In genomic region chr1:171796185-171796584, GRCm38 (mm10) we compare ENCODE assay signal across 23 mouse cellular contexts. TPM values are rescaled to one million over a fixed set of nuclear protein-coding genes. Genes with fewer than 3 reads are reported as not detected.
"Had no signal": no experiment of that assay in that cellular context is flagged by ENCODE, and none has a peak within 500 bp of the region (broad histone marks: within the 10 kb centered on the region; RNA-seq: fewer than 3 reads in every experiment).

No protein-coding gene starts in this region.

- H3K9me3 ChIP-seq: megakaryocyte, embryonic 14.5 days; midbrain, embryonic 12.5 days; midbrain, embryonic 15.5 days; neural tube, embryonic 12.5 days; neural tube, embryonic 15.5 days; stomach, embryonic 15.5 days had no signal

- DNase-seq: kidney, adult 2 months; kidney, postnatal 25 days; layer of hippocampus, postnatal 36 days; liver, postnatal 0 days; lung, embryonic 14.5 days; right cerebral cortex, adult 18-20 months; right cerebral cortex, postnatal 14 days; right cerebral cortex, postnatal 4 days; thymus, adult 18-20 months; thymus, postnatal 36 days had no signal

- H3K36me3 ChIP-seq: midbrain, embryonic 12.5 days; midbrain, embryonic 15.5 days; neural tube, embryonic 12.5 days; neural tube, embryonic 15.5 days; stomach, embryonic 15.5 days had no signal

- ATAC-seq: liver, postnatal 0 days; lung, postnatal 0 days; midbrain, embryonic 15.5 days had no signal

- H3K4me1 ChIP-seq: midbrain, embryonic 12.5 days; midbrain, embryonic 15.5 days; neural tube, embryonic 12.5 days; neural tube, embryonic 15.5 days; stomach, embryonic 15.5 days had no signal

- H3K4me3 ChIP-seq: layer of hippocampus, adult 2 months; left cerebral cortex, adult 2 months; megakaryocyte, embryonic 14.5 days; midbrain, embryonic 12.5 days; midbrain, embryonic 15.5 days; neural tube, embryonic 12.5 days; neural tube, embryonic 15.5 days; stomach, embryonic 15.5 days had no signal

- H3K4me2 ChIP-seq: lung, embryonic 14.5 days; midbrain, embryonic 12.5 days; midbrain, embryonic 15.5 days; neural tube, embryonic 12.5 days; neural tube, embryonic 15.5 days; stomach, embryonic 15.5 days had no signal

- H3K9ac ChIP-seq: liver, embryonic 14.5 days; liver, postnatal 0 days; lung, embryonic 14.5 days; midbrain, embryonic 12.5 days; midbrain, embryonic 15.5 days; neural tube, embryonic 12.5 days; neural tube, embryonic 15.5 days; stomach, embryonic 15.5 days had no signal

- H3K27me3 ChIP-seq: megakaryocyte, embryonic 14.5 days; midbrain, embryonic 12.5 days; midbrain, embryonic 15.5 days; neural tube, embryonic 12.5 days; neural tube, embryonic 15.5 days; stomach, embryonic 15.5 days had no signal

- H3K27ac ChIP-seq: kidney, postnatal 0 days; layer of hippocampus, adult 2 months; left cerebral cortex, adult 2 months; liver, embryonic 14.5 days; macrophage; midbrain, embryonic 12.5 days; midbrain, embryonic 15.5 days; neural tube, embryonic 12.5 days; neural tube, embryonic 15.5 days; stomach, embryonic 15.5 days had no signal

RNA-seq across cellular contexts. Expression of gene Slamf1, which starts 29.3 kb away (rescaled TPM):
- polyA plus RNA-seq: liver, adult 2 months had no signal
